Mouse (Mus musculus) adrenal gland, postnatal 10 days (tissue): ENCODE data around the gene Uncx. TPM values are rescaled to one million over a fixed set of nuclear protein-coding genes. Genes with fewer than 3 reads are reported as not detected.

Source experiments
- total RNA-seq, 2 experiments: library from RNA; stranded (reverse); gene quantifications; 2 replicates each; pipeline ENCODE4 v1.2.3; 2021

Uncx gene
- total RNA-seq, 2 experiments from 2014 or later = not detected

Other genes with a start within 250 kb of the Uncx start
- 1 to 10 TPM; 5.9 to 7.5 TPM for gene Adap1, start 217.9 kb upstream of the Uncx start, total RNA-seq
- gene Cox19, start 192.1 kb upstream of the Uncx start, total RNA-seq = 10 to 100 TPM; 81.5 to 84.7 TPM
- not detected for gene Cyp2w1, start 190.9 kb upstream of the Uncx start, total RNA-seq
- 10 to 100 TPM; 12.0 to 13.2 TPM for gene Gpr146, start 165.8 kb upstream of the Uncx start, total RNA-seq
- gene C130050O18Rik, start 138.2 kb upstream of the Uncx start, total RNA-seq = under 1 TPM; 0.81 to 0.91 TPM
- gene Gper1, start 120.3 kb upstream of the Uncx start, total RNA-seq = 1 to 10 TPM; 4.1 to 5.6 TPM
- 10 to 100 TPM; 10.6 to 12.9 TPM for gene 3110082I17Rik, start 83.0 kb upstream of the Uncx start, total RNA-seq
- gene Zfand2a, start 58.9 kb upstream of the Uncx start, total RNA-seq = 10 to 100 TPM; 23.2 to 26.3 TPM
- 1 to 10 TPM; 6.6 to 9.2 TPM for gene Micall2, start 192.8 kb downstream of the Uncx start, total RNA-seq
- gene Ints1, start 232.2 kb downstream of the Uncx start, total RNA-seq = 10 to 100 TPM; 36.6 to 51.9 TPM
- gene Mafk, start 248.0 kb downstream of the Uncx start, total RNA-seq = 10 to 100 TPM; 18.8 to 25.1 TPM